Mouse (Mus musculus) liver, postnatal 0 days (tissue): ENCODE data around the gene 4930486L24Rik. TPM values are rescaled to one million over a fixed set of nuclear protein-coding genes. Genes with fewer than 3 reads are reported as not detected.
"Not testable (repeated sequence)": the region's sequence is repeated elsewhere in the genome, so short reads cannot be mapped to it uniquely, and the experiment has no call there.

ENCODE experiments used
- ATAC-seq: fragments of 200-750 bp; cut with Nextera tagmentation; 2 replicates; pipeline ENCODE4 v1.8.0; 2017; ENCODE audit warnings: mild to moderate bottlenecking, moderate library complexity
- DNase-seq: peaks from one replicate; pipeline ENCODE4 v3.0.0-alpha.2; 2016
- H3K27ac ChIP-seq: fragments of 300-500 bp; sonication (generic); 2 replicates; pipeline ENCODE4 v1.5.1; 2014; ENCODE audit warnings: antibody characterized with exemption, moderate library complexity, mild to moderate bottlenecking, low read depth
- H3K27me3 ChIP-seq: fragments of 300-500 bp; sonication (generic); 2 replicates; pipeline ENCODE4 v1.6.1; 2014; ENCODE audit warnings: low read length, control low read depth, mixed read lengths; ENCODE audit not compliant: insufficient read depth
- H3K36me3 ChIP-seq: fragments of 300-500 bp; sonication (generic); replicated peaks from 2 replicates; pipeline ENCODE4 v1.6.1; 2014; ENCODE audit warnings: mild to moderate bottlenecking, control low read depth, low read length, moderate library complexity, mixed read lengths; ENCODE audit not compliant: insufficient read depth
- H3K4me1 ChIP-seq: fragments of 300-500 bp; sonication (generic); 2 replicates; pipeline ENCODE4 v1.6.1; 2014; ENCODE audit warnings: antibody characterized with exemption, mild to moderate bottlenecking, control low read depth; ENCODE audit not compliant: insufficient read depth
- H3K4me2 ChIP-seq: fragments of 300-500 bp; sonication (generic); 2 replicates; pipeline ENCODE4 v1.6.1; 2014; ENCODE audit warnings: low read depth, mild to moderate bottlenecking, low read length, moderate library complexity, mixed read lengths
- H3K4me3 ChIP-seq: fragments of 300-500 bp; sonication (generic); 2 replicates; pipeline ENCODE4 v1.5.1; 2014; ENCODE audit warnings: low read depth, low read length
- H3K9ac ChIP-seq: fragments of 300-500 bp; sonication (generic); replicated peaks from 2 replicates; pipeline ENCODE4 v1.6.1; 2014; ENCODE audit warnings: mild to moderate bottlenecking, moderate library complexity
- H3K9me3 ChIP-seq: fragments of 300-500 bp; sonication (generic); 2 replicates; pipeline ENCODE4 v1.6.1; 2016; ENCODE audit warnings: mild to moderate bottlenecking, control low read depth, low read length, mixed read lengths
- CTCF ChIP-seq: sonication (generic); IDR thresholded peaks from 2 replicates; pipeline ENCODE4 v1.5.1; 2016; ENCODE audit warnings: antibody characterized with exemption, low read depth
- EP300 ChIP-seq: IDR thresholded peaks from 2 replicates; pipeline ENCODE4 v1.6.1; 2016; ENCODE audit warnings: antibody characterized with exemption, low read depth, mild to moderate bottlenecking
- whole genome bisulfite sequencing: fragments of 180-500 bp; shearing (Covaris S2); extraction: QIAGEN DNeasy Blood & Tissue Kit; methylation state at CpG from one replicate; pipeline ENCODE4 v1.1.7; 2014; ENCODE audit not compliant: insufficient replicate concordance; 5-methylcytosine and 5-hydroxymethylcytosine counted together
- polyA plus RNA-seq: library from polyadenylated mRNA; unstranded; fragments of >200 nt; fragmentation: Nextera tagmentation; extraction: Ambion mirVana; gene quantifications from 2 replicates; pipeline ENCODE4 v1.2.1, GENCODE M21; 2015

The 4930486L24Rik gene
- not detected in 2 replicates for polyA plus RNA-seq

DNA sequence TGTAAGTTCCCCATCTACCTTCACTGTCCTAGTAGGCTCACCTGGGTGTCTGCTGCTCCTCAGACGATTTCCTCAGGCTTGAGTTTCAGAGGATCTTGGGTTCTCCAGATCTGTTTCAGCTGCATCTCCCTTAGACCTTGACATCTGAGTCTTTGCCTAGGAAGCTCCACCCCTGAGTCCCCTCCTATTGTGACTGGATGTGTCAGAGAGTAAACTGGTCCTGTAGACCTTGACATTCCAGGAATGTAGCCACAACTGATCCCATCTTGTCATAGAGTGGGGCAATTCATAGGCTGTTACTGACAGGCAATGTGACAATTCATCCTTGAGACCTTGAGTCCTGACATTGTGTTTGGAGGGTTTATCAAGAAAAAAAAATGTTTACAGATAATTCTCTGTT lies at the start of gene 4930486L24Rik:
Gene 4930486L24Rik, minus strand, starts transcription at position 195 of the 400 bp plus-strand sequence.
- H3K27me3 ChIP-seq: no peaks in the 10 kb centered on the region
- WGBS: 41% methylated on average over 1 of the region's 1 CpGs
- no peak within 1 kb of the TSS for H3K4me3 ChIP-seq
- no peak for ATAC-seq
- TF ChIP-seq EP300 (no peak), CTCF (no peak)
- no peak within 1 kb of the TSS for H3K4me2 ChIP-seq
- no peak for DNase-seq
- H3K4me1 ChIP-seq: no peaks in the 10 kb centered on the region
- no peak within 1 kb of the TSS for H3K27ac ChIP-seq
- H3K9me3 ChIP-seq: no peaks in the 10 kb centered on the region
- no peak within 1 kb of the TSS for H3K9ac ChIP-seq
- no peaks in the 10 kb centered on the region for H3K36me3 ChIP-seq

DNA sequence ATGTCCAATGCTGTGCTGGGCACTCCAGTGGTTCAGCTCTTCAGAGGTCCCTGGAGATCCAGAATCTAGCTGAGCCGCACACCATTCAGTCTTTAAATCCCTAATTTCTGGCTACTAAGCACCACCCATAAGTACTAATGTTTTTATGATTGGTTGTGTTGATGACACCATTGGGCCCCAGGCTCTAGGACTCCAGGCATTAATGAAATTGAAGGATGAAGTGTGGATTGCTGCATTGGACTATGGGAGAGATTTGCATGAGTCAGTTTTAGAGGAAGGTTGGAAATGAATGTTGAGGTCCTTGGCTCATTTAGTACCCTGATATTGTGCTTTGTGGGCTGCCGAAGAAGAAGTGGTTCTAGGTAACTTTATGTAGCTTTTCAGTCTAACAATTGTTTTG lies 40.5 kb upstream of the 4930486L24Rik start, which contains the start of gene Tpbpb:
Gene Tpbpb, minus strand, starts transcription at position 101 of the 400 bp plus-strand sequence.
- not testable (repeated sequence) for H3K9ac ChIP-seq, H3K4me3 ChIP-seq

DNA sequence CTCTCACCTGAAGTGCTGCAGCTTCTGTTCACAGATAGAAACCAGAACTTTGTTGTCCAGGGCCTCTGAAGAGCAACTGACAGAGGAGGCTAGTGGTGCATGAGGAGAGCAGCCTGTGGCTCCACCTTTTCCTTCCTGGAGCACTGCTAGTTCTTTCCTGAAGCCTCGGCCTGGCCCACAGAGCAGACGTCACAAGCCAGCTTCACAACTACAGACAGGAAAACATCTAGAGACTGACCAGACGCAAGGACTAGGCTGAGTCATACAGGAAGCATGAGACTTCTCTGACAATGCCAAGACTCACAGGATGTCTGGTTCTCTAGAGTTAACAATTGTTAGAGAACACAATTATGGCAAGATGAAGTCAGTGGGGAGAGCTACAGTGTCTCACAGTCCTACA lies 33.1 kb upstream of the 4930486L24Rik start, which contains the start of gene Ctla2b:
Gene Ctla2b, minus strand, starts transcription at position 120 of the 400 bp plus-strand sequence.
- H3K27ac ChIP-seq: no peak within 1 kb of the TSS
- WGBS: 29% methylated on average over 3 of the region's 3 CpGs
- H3K27me3 ChIP-seq: no peaks in the 10 kb centered on the region
- no peak within 1 kb of the TSS for H3K4me2 ChIP-seq
- no peaks in the 10 kb centered on the region for H3K9me3 ChIP-seq
- TF ChIP-seq CTCF (no peak), EP300 (peak; percentile 83)
- DNase-seq: peak; percentile 40
- H3K9ac ChIP-seq: no peak within 1 kb of the TSS
- H3K4me3 ChIP-seq: no peak within 1 kb of the TSS
- peak; percentile 89 for ATAC-seq
- no peaks in the 10 kb centered on the region for H3K36me3 ChIP-seq
- H3K4me1 ChIP-seq: no peaks in the 10 kb centered on the region

More for the DNA sequence above, 40.5 kb upstream of the 4930486L24Rik start, which contains the start of gene Tpbpb:
- not testable (repeated sequence) for H3K27ac ChIP-seq, H3K27me3 ChIP-seq, ATAC-seq, H3K4me1 ChIP-seq, H3K36me3 ChIP-seq, DNase-seq, H3K9me3 ChIP-seq, H3K4me2 ChIP-seq
- 62% methylated on average over 2 of the region's 2 CpGs for WGBS

DNA sequence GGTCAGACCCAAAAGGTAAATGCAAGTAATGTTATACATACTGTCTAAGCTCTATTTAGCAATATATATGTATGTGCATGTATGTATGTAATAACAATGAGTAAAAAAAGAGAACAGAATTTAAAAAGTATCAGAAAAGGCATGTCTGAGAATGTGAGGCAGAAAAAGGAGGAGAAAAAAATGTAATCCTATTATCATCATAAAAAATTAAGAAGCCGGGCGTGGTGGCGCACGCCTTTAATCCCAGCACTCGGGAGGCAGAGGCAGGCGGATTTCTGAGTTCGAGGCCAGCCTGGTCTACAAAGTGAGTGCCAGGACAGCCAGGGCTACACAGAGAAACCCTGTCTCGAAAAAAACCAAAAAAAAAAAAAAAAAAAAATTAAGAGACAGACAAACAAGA lies 32.5 kb upstream of the 4930486L24Rik start, which contains the start of gene Gm49392:
Gene Gm49392, minus strand, starts transcription at position 101 of the 400 bp plus-strand sequence.
- not testable (repeated sequence) for ATAC-seq, H3K27me3 ChIP-seq, H3K4me3 ChIP-seq, H3K9me3 ChIP-seq, H3K4me1 ChIP-seq, H3K9ac ChIP-seq, H3K27ac ChIP-seq, H3K4me2 ChIP-seq, DNase-seq, H3K36me3 ChIP-seq
- 85% methylated on average over 7 of the region's 8 CpGs for WGBS

DNA sequence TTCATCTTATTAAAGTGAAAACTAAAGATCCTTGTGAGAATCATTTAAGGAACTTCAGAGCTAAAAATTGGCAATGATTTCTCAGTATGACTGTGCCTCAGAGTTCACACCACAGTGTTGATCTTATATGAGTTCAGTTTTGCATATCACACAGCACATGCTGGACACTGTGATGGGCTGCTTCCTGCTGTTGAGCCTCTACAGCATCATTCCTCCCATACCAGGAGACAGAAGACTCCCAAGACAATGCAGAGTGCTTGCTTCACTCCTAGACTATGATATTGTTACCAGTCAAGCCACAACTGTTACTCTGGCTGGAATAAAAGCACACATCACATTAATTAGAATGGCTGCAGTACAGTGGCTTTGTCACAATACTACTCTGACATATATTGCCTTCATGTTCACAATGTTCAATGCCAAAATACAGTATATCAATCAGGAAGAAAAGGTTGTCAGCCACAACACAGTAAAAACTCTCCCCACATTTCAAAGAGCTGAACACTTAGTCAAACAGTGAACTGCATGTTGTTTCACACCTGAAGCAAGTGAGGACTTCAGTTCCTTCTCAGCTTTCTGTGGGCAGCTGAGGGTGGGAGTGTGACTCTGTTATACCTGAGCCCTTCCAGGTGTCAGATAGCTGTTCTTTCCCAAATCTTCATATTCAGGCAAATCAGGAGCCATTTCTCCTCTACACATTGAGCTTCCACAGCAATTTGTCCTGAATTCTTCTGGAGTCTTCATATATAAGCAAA lies 31.3 kb upstream of the 4930486L24Rik start:
- H3K4me2 ChIP-seq: no peak overlapping the region
- no peaks in the 10 kb centered on the region for H3K27me3 ChIP-seq
- TF ChIP-seq EP300 (no peak), CTCF (no peak)
- H3K4me3 ChIP-seq: no peak overlapping the region
- no peak for DNase-seq
- H3K36me3 ChIP-seq: no peaks in the 10 kb centered on the region
- no peaks in the 10 kb centered on the region for H3K9me3 ChIP-seq
- H3K9ac ChIP-seq: no peak overlapping the region
- no peaks in the 10 kb centered on the region for H3K4me1 ChIP-seq
- H3K27ac ChIP-seq: no peak overlapping the region
- ATAC-seq: no peak

DNA sequence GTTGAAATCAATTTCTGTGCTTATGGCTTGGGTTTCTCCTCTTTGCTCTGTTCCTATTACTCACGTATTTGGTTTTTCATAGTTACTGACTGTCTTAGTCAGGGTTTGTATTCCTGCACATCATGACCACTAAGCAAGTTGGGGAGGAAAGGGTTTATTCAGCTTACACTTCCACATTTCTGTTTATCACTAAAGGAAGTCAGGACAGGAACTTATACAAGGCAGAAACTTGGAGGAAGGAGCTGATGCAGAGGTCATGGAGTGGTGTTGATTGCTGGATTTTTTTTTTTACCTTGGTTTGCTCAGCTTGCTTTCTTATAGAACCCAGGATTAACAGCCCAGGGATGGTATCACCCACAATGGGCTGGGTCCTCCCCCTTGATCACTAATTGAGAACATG lies 28.0 kb upstream of the 4930486L24Rik start:
- no peaks in the 10 kb centered on the region for H3K27me3 ChIP-seq
- DNase-seq (no peak), ATAC-seq (peak; percentile 53)
- H3K36me3 ChIP-seq: no peaks in the 10 kb centered on the region
- H3K4me1 ChIP-seq: no peaks in the 10 kb centered on the region
- H3K9ac ChIP-seq: no peak overlapping the region
- 60% methylated on average over 1 of the region's 1 CpGs for WGBS
- no peak overlapping the region for H3K27ac ChIP-seq
- H3K4me3 ChIP-seq: no peak overlapping the region
- H3K4me2 ChIP-seq: no peak overlapping the region
- H3K9me3 ChIP-seq: no peaks in the 10 kb centered on the region
- no peak for TF ChIP-seq CTCF
- 0 out of 2 replicates have a peak, but pooled peaks have one; percentile 49 for TF ChIP-seq EP300
